Mouse (Mus musculus) adrenal gland, postnatal 4 days (tissue): ENCODE results near the gene Atxn7l1. TPM values are rescaled to one million over a fixed set of nuclear protein-coding genes. Genes with fewer than 3 reads are reported as not detected.

Source experiments
- DNase-seq, 2 experiments: peaks; one replicate each; pipeline ENCODE4 v3.0.0; 2021 to 2022; ENCODE audit warnings: low spot score in 2 of 2, mixed read lengths in 2 of 2
- total RNA-seq, 2 experiments: library from RNA; stranded (reverse); gene quantifications; 2 replicates each; pipeline ENCODE4 v1.2.3; 2021

The Atxn7l1 gene
- total RNA-seq, 2 experiments from 2014 or later: 34.1 to 38.8 TPM

DNA sequence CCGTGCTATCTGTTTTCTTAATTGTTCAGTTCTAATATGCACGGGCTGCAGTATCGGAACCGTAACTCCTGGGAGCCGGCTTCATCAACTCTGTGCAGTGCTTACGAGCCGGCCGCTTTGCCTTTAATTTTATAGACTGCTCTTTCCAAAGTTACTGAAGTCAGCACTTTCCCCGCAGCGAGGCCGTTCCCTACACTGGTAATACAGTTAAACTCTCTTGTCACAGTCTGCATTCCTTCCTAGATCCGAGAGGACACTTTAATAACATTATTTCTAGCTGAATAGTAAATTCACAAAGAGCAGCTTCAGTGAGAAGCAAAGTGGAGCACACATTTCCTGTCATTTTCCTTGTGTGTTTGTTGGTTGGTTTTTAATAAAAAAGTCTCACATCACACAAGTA lies 124.4 kb downstream of the Atxn7l1 start:
- DNase-seq: no peak

DNA sequence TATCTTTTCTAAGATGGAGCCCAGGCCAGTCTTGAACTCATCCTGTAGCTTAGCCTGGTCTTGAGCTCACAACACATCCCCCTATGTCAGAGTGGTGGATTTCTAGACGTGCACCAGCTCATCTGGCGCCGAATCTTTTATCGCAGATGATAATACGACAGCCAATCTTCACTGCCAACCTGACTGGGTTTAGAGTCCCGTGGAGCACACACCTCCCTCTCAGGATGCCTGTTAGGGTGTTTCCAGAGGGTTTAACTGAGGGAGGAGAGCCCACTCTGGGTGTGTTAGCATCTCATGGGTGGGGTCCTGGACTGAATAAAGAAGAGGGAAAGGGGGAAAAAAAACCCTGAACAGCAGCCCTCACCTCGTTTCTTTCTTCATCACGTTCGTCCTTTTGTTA lies 124.9 kb downstream of the Atxn7l1 start:
- DNase-seq: no peak

DNA sequence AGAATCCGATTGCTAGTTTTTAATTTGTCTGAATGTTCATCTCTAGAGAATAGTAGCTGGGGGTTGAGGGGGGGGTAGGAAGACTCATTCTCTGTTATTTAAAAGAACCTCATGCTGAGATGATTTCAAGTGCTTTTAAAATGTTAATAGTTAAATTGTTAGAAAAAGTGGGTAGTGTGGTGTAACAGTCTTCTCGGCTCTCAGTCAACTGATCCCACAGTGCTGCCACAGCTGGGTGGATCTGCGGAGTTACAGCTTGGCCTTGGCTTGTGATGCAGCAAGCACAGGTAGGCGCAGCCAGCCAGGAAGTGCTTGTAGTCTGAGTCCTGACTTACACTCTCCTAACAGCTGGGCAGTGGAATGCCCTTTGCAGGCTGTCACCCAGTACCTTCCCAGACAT lies 125.7 kb downstream of the Atxn7l1 start:
- DNase-seq: no peak

DNA sequence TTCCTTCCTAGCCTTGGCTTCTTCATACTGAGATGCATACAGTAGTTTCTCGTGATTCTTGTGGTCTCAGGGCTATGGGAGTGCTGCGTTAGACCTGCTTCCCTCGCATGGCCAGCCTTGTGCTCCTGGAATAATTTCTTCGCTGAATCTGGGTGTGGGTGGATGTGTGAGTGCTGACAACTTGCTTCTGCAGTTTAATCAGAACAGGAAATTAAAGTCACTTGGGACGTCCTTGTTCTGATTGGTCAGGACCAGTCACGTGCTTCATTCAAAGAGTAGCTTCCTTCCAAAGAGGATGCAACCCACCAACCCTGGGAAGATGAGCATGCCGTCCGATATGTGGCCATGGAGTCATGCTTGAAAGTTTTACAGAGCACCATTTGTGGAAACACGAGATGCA lies 126.2 kb downstream of the Atxn7l1 start:
- no peak for DNase-seq

DNA sequence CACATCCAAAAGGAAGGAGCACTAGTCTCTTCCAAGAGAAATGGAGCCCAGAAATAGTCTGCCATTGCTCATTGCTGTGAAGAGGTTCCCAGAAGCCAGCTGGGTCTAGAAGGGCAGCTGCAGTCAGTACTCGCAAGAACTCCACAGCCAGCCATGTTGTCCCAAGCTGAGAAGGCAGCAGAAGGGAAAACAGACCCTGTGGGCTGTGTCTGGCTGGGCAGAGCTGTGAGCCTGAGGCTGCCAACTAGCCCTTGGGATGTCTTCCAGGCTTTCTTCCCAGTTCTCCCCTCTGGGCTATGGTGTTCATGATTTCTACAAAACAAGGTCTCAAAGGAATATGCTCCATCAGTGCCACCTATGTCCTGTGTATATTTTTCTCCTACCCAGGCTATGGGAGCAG lies 128.5 kb downstream of the Atxn7l1 start:
- no peak for DNase-seq

DNA sequence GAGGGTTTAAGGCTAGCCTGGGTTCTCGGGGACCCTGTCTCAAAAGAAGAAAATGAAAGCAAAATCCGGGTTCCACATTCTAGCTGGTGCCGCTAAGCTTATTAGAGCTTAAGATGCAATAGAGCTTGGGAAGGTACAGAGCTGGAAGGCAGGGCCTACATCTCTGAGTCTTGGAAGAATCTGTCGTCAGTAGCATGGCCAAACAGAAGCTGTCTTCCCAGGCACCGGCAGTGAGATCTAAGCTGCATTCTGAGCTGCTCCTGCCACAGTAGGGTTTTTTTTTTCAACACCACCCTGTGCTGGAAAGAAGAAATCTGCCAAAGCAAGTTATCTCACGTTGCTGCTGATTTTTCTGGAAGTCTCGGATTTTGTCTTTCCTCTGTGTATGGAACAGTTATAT lies 129.9 kb downstream of the Atxn7l1 start:
- no peak for DNase-seq

DNA sequence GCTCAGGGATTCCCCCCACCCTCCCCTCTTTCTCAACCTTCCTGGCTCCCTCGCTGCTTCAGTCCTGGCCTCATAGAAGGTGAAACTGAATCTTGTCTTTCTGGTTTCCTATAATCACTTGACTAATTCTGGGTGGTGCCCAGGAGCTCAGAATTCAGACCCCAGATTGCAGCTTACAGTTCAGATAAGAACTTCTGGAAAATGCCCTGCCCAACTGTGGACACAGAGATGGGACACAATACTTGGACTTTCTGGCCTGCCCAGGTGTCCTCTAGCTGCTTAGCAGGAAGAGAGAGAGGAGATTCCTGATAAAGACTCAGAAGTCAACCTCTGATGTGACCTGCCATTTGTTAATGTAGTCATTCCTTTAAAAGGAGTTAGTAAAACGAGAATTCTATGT lies 131.7 kb downstream of the Atxn7l1 start:
- DNase-seq: no peak

DNA sequence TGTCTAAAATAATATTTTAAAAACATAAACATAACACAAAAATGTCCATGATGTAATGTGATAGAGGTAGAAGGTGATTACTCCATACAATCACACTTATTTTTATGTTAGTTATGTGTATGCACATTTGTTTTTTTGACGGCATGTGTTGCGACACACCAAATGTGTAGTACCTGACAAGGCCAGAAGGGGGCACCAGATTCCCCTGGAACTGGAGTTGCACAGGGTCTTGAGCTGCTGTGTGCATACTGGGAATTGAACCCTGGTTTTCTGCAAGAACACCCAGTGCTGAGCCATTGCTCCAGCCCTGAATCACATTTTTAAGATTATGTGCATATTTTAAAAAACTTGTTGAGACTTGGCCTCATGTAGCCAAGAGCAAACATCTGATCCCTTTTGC lies 133.3 kb downstream of the Atxn7l1 start:
- DNase-seq: peak; percentile 24 to 51

DNA sequence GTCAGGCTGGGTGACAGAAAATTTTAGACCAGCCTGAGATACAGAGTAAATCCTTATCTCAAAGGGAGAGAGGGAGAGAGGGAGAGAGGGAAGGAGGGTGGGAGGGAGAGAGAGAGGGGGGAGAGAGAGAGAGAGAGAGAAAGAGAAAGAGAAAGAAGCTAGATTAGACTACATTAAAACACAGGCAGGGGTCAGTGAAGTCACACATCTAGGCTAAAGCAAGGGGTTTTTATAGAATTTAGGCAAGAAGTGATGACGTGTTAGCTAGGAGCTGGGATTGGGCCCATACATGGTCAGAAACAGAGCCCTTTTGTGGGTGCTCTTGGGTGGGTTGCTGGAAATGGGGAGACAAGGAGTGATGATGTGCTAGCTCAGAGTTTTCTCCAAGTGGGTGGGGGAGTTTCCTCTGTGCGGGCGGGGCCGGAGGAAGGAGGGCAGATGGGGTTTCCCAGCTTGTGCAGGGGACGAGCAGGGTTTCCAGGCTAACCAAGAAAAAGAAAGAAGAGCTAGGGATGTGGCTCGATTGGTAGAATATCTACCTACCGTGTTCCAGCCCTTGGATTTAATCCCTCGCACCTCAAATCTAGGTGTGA lies 136.9 kb downstream of the Atxn7l1 start:
- DNase-seq: no peak

DNA sequence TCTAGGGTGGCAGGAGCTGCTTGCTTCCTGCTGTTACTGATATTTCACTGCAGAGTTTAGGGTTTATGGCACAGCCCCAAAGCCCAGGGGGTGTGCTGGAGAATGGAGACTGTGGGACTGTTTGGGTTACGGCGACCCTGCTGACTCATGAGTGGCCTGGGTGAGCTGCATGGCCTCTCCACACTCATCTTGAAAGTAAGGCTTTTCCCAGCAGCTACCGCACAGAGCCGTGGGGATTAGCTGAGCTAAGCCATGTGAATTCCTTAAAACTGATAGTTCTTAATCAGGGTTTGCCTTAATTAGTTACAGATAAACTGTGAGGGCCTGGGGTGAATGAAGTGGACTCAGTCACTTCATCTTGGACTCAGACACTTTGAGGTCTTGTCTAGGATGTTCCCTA lies 137.9 kb downstream of the Atxn7l1 start:
- DNase-seq: no peak

DNA sequence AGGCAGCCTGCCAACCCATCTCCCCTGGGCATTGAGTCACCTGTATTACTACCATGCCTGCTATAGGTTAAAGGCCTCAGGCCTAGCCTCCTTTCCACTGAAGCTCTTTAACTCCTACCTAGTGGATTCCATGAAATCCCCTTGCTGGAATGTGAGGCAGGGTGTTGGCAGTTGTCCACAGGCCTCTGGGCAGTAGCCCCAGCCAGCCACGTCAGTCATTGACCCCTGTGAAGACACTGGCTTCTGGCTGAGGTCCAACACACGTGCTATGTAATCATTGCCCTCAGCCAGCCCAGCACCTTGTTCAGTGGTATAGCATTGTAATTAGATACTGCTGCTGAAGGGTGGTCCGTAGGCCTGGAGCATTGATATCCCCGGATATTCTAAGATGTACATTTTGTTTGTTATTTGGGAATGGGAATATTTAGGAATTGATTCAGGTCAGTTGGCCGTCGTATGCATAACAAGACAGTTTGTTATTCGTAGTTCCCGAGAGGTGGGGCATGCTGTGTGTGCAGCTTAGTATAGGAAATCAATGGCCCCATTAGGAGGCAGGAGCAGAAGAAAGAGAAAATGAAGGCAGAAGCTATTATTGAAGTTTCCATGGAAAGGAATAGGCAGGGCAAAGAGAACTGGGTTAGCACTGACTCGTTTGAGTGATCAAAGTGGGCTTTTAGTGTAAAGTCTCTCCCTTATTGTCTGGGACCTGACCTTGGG lies 138.6 kb downstream of the Atxn7l1 start:
- no peak for DNase-seq

DNA sequence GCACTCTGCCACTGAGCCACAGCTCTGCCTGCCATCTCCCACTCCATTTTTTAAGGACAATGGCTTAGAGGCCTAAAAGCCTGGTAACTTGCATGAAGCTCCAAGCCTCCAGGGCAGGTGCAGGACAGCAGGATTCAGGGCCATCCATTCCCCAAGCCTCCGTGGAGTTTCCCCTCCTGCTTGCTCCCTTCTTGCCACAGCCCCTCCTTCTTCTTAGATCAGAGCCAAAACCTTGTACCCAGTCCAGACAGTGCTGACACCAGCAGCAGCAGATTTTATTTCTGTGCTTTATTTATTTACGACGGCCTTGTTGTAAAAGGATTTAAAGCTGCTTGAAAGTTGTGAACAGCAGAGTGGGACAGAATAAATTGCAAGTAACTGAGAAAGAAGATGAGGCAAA lies 140.2 kb downstream of the Atxn7l1 start:
- DNase-seq: no peak

DNA sequence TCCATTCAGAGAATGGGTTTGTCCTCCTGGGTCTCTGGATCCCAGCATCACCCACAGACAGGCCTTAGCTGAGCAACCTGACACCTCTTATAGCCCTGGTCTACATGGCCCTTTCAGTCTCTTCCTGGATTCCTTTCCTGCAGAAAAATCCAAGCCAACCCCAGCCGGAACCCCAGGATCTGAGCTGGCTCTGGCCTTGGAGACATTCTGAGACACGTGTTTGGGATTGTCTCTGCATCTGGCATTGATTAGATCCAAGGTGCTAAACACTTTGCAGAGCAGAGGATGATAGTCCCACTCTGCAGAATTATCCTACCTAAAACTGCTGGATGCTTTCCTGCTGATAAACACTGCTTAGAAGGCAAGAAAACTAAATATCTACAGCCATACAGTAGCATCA lies 141.3 kb downstream of the Atxn7l1 start:
- no peak for DNase-seq

DNA sequence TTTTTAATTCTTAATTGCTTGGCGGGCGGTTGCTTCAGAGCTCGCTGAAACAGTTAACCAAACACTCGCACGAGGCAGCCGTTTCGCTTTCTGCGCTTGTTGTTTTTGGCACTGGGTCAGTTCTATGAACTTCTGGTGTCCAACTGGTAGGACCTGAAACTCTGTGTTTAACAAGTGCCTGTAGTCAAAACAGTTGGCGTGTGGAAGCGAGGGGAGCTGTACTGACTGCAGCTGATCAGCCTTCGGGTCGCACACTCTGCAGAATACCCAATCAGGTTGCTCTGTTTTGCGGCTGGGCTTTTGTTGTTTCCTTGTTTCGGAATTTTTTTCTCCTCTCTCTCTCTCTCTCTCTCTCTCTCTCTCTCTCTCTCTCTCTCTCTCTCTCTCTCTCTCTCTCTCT lies 154.6 kb downstream of the Atxn7l1 start:
- peak in 1 of 2 experiments; percentile 30 for DNase-seq

DNA sequence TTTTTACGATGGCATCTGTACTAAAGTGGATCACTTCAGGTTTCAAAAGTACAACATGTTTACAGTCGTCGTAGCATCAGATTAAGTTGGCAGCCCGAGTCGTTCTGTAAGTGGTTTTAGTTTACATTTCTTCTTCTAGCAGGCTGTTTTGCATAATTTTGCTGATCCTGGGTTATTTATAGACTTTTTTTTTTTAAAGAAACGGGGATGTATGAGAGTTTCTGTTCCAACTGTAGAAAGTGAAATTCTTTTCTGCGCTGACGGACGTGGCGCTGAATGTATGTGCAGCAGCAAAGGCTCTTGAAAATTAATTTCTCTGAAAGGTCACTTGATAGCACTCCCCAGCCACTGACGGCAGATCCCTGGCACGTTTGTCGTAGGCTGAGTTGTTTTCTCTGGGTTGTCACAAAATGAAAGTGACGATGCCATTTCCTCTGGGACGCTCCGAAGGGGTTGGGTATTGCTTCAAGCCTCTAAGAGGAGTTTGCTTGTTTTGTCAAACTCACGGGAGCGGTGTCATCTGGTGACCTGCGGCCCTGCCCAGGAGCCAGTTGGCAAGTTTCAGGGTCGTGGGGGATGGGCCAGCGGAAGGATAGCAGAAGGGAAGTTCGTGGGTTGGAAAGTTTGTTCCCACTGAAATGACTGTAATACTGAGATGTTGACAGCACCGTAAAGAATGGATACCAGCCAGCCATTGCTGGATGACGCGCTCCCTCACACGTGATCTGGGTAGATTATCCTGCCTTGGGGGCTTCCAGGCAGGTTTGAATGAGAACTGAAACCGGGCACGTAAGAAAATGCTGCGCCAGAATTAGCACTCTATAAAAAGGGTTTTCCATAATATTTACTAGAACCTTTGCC lies 155.3 kb downstream of the Atxn7l1 start:
- no peak for DNase-seq

DNA sequence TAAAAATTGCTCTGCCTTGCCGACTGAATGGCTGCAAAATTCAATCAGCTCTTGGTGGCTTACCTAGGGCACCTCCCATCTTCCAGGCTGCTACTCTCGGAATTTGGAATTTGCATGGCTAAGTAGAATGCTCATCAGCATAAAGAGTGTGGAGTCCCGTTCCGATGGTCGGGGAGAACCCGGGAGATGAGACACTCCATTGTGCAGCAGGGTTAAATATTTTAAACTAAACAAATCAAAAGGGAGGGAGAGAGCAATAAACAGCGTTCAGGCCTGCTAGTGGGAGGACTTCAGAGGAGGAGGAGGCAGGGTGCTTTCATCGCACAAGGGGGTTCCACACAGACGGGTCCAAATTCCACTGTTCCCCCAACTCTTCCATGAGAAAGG lies 155.9 kb downstream of the Atxn7l1 start:
- DNase-seq: no peak

DNA sequence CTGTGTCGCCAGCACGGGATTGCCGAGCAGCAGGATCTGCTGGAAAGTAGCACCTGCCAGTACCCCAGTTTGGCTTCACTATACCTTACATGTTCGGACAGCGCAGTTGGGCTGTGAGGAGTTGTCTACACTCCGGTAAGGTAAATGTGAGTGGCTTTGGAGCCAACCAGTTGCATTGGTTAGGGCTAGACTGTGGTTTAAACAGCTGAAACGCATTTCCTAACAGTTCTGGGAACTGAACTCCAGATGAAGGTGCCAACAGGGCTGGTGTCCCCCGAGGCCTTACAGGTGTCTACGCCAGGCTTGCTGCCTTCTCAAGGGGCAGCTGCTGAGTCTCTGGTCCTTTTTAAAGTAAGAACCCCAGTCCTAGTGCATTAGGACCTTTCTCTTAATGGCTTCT lies 157.6 kb downstream of the Atxn7l1 start:
- DNase-seq: no peak

DNA sequence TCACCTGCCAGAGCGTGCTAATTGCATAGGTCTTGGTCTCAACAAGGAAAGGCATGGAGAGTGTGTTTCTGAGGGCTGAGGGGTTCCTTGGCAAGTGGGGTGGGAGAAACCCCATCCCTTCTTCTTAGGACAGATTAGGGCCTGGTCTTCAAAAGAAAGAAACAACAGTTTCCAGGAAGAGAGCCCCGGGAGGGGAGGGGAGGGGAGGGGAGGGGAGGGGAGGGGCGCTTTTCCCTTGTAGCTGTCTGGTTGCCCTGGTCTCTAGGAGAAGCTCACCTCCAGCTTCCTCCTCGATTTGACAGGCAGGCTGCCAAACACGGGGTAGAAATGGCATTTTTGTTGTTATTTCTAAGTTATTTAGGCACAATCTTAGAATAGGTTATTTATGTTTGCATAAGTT lies 159.0 kb downstream of the Atxn7l1 start:
- no peak for DNase-seq

DNA sequence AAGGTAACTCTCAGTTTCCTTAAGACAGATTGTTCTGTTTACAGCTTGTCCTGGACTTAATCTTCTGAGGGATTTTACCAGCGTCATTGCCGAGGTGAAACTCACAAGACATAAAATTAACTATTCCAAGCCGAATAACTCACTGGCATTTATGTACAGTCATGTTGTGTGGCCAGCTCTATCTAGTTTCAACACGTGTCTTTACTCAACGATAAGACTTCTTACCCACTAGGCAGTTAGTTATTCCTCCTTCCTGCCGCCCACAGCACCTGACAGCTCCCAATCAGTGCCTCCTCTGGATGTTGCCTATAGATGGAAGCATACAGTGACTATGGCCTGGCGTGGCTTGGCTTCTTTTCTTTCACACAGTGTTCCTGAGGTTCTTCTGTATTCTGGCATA lies 161.2 kb downstream of the Atxn7l1 start:
- DNase-seq: no peak

DNA sequence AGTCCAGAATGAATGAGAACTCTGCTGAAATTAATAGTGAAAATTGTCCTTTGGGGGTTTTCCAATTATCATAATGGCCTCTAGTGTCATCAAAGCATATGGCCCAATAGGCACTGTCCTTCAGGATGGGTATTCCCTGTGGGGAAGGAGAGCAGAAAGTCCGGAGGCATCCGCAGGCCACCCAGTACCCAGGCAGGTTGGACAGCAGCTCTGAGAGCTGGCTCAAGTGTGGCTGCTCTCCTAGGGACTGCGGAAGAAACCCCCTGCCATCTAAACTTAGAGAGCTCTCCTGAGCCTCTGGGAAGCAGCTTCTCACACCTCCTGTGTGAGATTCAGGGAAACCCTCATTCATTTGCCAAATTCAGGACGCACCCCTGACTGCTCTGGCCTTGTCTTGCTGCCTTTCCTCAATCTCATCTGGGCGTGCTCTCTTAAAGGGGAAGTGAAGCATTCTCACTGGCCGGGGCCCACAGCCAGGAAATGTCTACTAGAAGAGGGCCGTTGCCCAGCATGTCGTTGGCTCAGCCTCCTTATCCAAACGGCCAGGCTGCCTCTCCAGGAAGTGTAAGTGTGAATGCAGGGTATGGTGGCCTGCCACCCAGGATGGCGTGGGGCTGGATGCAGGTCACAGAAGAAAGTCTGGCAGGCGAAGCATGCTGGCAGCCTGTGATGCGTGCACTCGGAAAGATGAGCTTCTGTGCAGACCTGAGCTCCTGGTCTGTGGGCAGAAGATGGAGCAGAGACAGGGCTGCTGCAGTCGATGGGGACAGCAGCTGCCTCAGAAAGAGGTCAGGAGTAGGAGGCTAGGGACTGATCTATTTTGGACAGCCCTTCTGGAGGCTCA lies 166.6 kb downstream of the Atxn7l1 start:
- peak in 1 of 2 experiments; percentile 38 for DNase-seq

DNA sequence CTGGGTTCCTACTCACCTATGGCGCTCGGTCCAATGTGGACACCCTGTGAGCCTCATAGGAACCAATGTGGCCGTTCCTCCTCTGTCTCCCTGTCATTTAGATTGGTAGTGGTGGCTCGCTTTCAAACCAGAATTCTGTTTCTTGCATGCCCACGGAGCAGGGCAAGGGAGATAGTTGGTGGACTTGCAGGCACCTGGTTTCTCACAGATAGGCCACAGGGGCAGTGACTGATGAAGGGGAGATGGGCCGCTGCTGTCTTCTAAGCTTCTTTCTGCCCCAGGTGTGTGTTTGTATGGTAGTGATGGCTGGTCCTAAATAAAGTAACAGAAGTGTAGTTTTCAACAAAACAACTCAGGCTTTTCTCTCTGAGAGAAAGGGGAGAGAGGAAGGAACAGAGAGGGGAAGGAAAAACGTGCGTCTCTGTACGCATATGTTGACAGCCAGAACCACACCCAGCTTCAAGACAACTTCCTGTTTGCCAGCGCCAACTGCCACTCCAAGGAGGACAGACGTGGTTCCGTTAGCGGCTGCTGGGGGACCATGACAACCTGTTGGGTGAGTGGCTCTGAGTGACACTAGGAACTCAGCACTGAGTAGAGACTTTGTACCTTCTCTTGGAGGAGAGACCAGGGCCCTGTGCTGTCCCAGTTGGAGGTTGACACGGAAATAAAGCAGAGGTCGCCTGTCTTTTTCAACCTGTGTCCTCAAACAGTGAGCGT lies 167.6 kb downstream of the Atxn7l1 start:
- no peak for DNase-seq
